ENCODE assay signal across 9 mouse cellular contexts in genomic region chr4:107067151-107067840, GRCm38 (mm10). TPM values are rescaled to one million over a fixed set of nuclear protein-coding genes. Genes with fewer than 3 reads are reported as not detected.
DNase-seq lines count a peak whose midpoint lies in the region; ATAC-seq and TF ChIP-seq lines count a peak whose summit lies in the region.
"Had no signal": no experiment of that assay in that cellular context is flagged by ENCODE, and none has a peak within 500 bp of the region (broad histone marks: within the 10 kb centered on the region; RNA-seq: fewer than 3 reads in every experiment).

No protein-coding gene starts in this region.

- H3K27me3 ChIP-seq in hindbrain, embryonic 14.5 days (ENCODE audit: control insufficient read depth, insufficient read depth, low read length), result no peaks in the 10 kb centered on the region
- H3K27me3 ChIP-seq in liver, embryonic 15.5 days, result no peaks in the 10 kb centered on the region
- H3K27me3 ChIP-seq in neural tube, embryonic 12.5 days (replicated peaks), result no peaks in the 10 kb centered on the region
- H3K27me3 ChIP-seq: Patski had no signal

- H3K9ac ChIP-seq in hindbrain, embryonic 14.5 days, result peak overlapping the region; percentile 57
- peak overlapping the region; percentile 84 for H3K9ac ChIP-seq in liver, embryonic 15.5 days
- peak overlapping the region; percentile 88 for H3K9ac ChIP-seq in neural tube, embryonic 12.5 days

- H3K4me3 ChIP-seq in embryonic fibroblast, embryonic 13.5 days (ENCODE audit: insufficient read depth, low read length), result peak overlapping the region; percentile 86
- H3K4me3 ChIP-seq in hindbrain, embryonic 14.5 days (replicated peaks; ENCODE audit: low read length), result peak overlapping the region; percentile 90
- peak overlapping the region; percentile 83 for H3K4me3 ChIP-seq in liver, embryonic 15.5 days (replicated peaks)
- peak overlapping the region; percentile 92 for H3K4me3 ChIP-seq in neural tube, embryonic 12.5 days

- H3K9me3 ChIP-seq in hindbrain, embryonic 14.5 days (ENCODE audit: control insufficient read depth, low read length), result no peaks in the 10 kb centered on the region
- no peaks in the 10 kb centered on the region for H3K9me3 ChIP-seq in liver, embryonic 15.5 days (replicated peaks)
- no peaks in the 10 kb centered on the region for H3K9me3 ChIP-seq in neural tube, embryonic 12.5 days

- peaks cover 25% of the 10 kb centered on the region for H3K36me3 ChIP-seq in hindbrain, embryonic 14.5 days (replicated peaks; ENCODE audit: control insufficient read depth, insufficient read depth)
- peaks cover 22% of the 10 kb centered on the region for H3K36me3 ChIP-seq in liver, embryonic 15.5 days (replicated peaks)
- peaks cover 24% of the 10 kb centered on the region for H3K36me3 ChIP-seq in neural tube, embryonic 12.5 days

- 0 out of 2 replicates have a peak, but pooled peaks cover 2% of the 10 kb centered on the region for H3K4me1 ChIP-seq in embryonic fibroblast, embryonic 13.5 days (ENCODE audit: control insufficient read depth, insufficient read depth, low read length)
- peaks cover 15% of the 10 kb centered on the region for H3K4me1 ChIP-seq in hindbrain, embryonic 14.5 days (replicated peaks; ENCODE audit: control insufficient read depth, insufficient read depth, low read length)
- peaks cover 32% of the 10 kb centered on the region for H3K4me1 ChIP-seq in liver, embryonic 15.5 days (replicated peaks)
- H3K4me1 ChIP-seq in neural tube, embryonic 12.5 days, result peaks cover 16% of the 10 kb centered on the region

- no peak for TF ChIP-seq POLR2A in embryonic fibroblast, embryonic 13.5 days (IDR thresholded peaks at IDR 0.05; ENCODE audit: low read depth, low read length)

- H3K4me2 ChIP-seq in hindbrain, embryonic 14.5 days (replicated peaks), result peak overlapping the region; percentile 98
- peak overlapping the region; percentile 100 for H3K4me2 ChIP-seq in liver, embryonic 15.5 days
- H3K4me2 ChIP-seq in neural tube, embryonic 12.5 days (replicated peaks), result peak overlapping the region; percentile 97

- peak; percentile 54 for ATAC-seq in hindbrain, embryonic 14.5 days (ENCODE audit: low FRiP score)
- ATAC-seq in liver, embryonic 15.5 days (ENCODE audit: insufficient read depth), result peak; percentile 17
- ATAC-seq in neural tube, embryonic 12.5 days (ENCODE audit: low FRiP score, low read depth), result peak; percentile 60; the same call in 1 of the 2 replicates

- 2% methylated on average over 33 of the region's 33 CpGs for WGBS in hindbrain, embryonic 14.5 days
- WGBS in liver, embryonic 15.5 days (ENCODE audit: insufficient replicate concordance), result 3% methylated on average over 33 of the region's 33 CpGs
- 3% methylated on average over 33 of the region's 33 CpGs for WGBS in neural tube, embryonic 12.5 days

- TF ChIP-seq CTCF in embryonic fibroblast, embryonic 13.5 days (IDR thresholded peaks at IDR 0.05; ENCODE audit: borderline replicate concordance, insufficient read depth, low read length), result no peak

- peak; percentile 40 for DNase-seq in gastrocnemius, postnatal 10 days
- no peak for DNase-seq in gastrocnemius, adult 18-20 months (ENCODE audit: low spot score)
- peak; percentile 57 for DNase-seq in ES-CJ7 (ENCODE audit: low read depth, low spot score)
- DNase-seq in hindbrain, embryonic 14.5 days (ENCODE audit: low spot score), result no peak
- DNase-seq in left cerebral cortex, adult 11 months (ENCODE audit: low spot score), result no peak

- H3K27ac ChIP-seq in embryonic fibroblast, embryonic 13.5 days (ENCODE audit: insufficient read depth, low read length), result no peak overlapping the region
- H3K27ac ChIP-seq in hindbrain, embryonic 14.5 days, result no peak overlapping the region
- 0 out of 2 replicates have a peak overlapping the region, but pooled peaks have one; percentile 24 for H3K27ac ChIP-seq in liver, embryonic 15.5 days (replicated peaks)
- H3K27ac ChIP-seq in neural tube, embryonic 12.5 days, result no peak overlapping the region

RNA-seq across cellular contexts. Expression of gene Cyb5rl, which starts 0.5 kb away (rescaled TPM):
- 10 to 100 TPM; 14.9 to 17.2 TPM for total RNA-seq in gastrocnemius, postnatal 10 days (2021)
- total RNA-seq in gastrocnemius, adult 18-20 months (2021), result 10 to 100 TPM; 15.0 to 18.4 TPM
- 5.5 and 6.3 TPM in 2 replicates for polyA plus RNA-seq in embryonic fibroblast, embryonic 13.5 days (2011; ENCODE audit: insufficient read length, low read depth, missing spikeins)
- 2.7 and 4.8 TPM in 2 replicates for polyA plus RNA-seq in hindbrain, embryonic 14.5 days (2014; fragmentation: Nextera tagmentation; extraction: Ambion mirVana)
- polyA plus RNA-seq in liver, embryonic 15.5 days (2015; fragmentation: Nextera tagmentation; extraction: Ambion mirVana), result 1.4 and 2.0 TPM in 2 replicates
- polyA plus RNA-seq in neural tube, embryonic 12.5 days (2016; fragmentation: Nextera tagmentation; extraction: Ambion mirVana), result 4.3 and 5.2 TPM in 2 replicates

RNA-seq across cellular contexts. Expression of gene Mrpl37, which starts 0.6 kb away (rescaled TPM):
- total RNA-seq in gastrocnemius, postnatal 10 days (2021), result 10 to 100 TPM; 70.9 to 80.3 TPM
- 10 to 100 TPM; 79.4 to 83.1 TPM for total RNA-seq in gastrocnemius, adult 18-20 months (2021)
- 48.4 and 50.6 TPM in 2 replicates for polyA plus RNA-seq in embryonic fibroblast, embryonic 13.5 days (2011; ENCODE audit: insufficient read length, low read depth, missing spikeins)
- 86.2 and 89.8 TPM in 2 replicates for polyA plus RNA-seq in hindbrain, embryonic 14.5 days (2014; fragmentation: Nextera tagmentation; extraction: Ambion mirVana)
- 48.8 and 50.1 TPM in 2 replicates for polyA plus RNA-seq in liver, embryonic 15.5 days (2015; fragmentation: Nextera tagmentation; extraction: Ambion mirVana)
- 94.2 and 95.4 TPM in 2 replicates for polyA plus RNA-seq in neural tube, embryonic 12.5 days (2016; fragmentation: Nextera tagmentation; extraction: Ambion mirVana)

RNA-seq across cellular contexts. Expression of gene Cdcp2, which starts 29.4 kb away (rescaled TPM):
- not detected for total RNA-seq in gastrocnemius, postnatal 10 days (2021)
- total RNA-seq in gastrocnemius, adult 18-20 months (2021), result not detected
- not detected in 2 replicates for polyA plus RNA-seq in embryonic fibroblast, embryonic 13.5 days (2011; ENCODE audit: insufficient read length, low read depth, missing spikeins)
- not detected in 2 replicates for polyA plus RNA-seq in hindbrain, embryonic 14.5 days (2014; fragmentation: Nextera tagmentation; extraction: Ambion mirVana)
- polyA plus RNA-seq in liver, embryonic 15.5 days (2015; fragmentation: Nextera tagmentation; extraction: Ambion mirVana), result not detected in 2 replicates
- polyA plus RNA-seq in neural tube, embryonic 12.5 days (2016; fragmentation: Nextera tagmentation; extraction: Ambion mirVana), result 0.34 and 0.37 TPM in 2 replicates
- polyA plus RNA-seq: Patski had no signal

Comparison
In these comparisons a context has a peak if more than half of its experiments do, and no peak if none do; other contexts are left out.
1. DNase-seq: peak in gastrocnemius, postnatal 10 days (single experiment) and ES-CJ7 (single experiment); none in gastrocnemius, adult 18-20 months (single experiment), hindbrain, embryonic 14.5 days (single experiment) and left cerebral cortex, adult 11 months (single experiment).
2. Peak in every context shown above with its lines, with median percentiles within 50 percentile points of each other: H3K4me3 ChIP-seq, ATAC-seq, H3K4me2 ChIP-seq and H3K9ac ChIP-seq.